Mouse (Mus musculus) liver, adult 2 months (tissue): ENCODE results near the gene Hmgcll1.

Experiments
- CTCF ChIP-seq: fragments of 200-500 bp; IDR thresholded peaks from 2 replicates; pipeline ENCODE4 v1.5.1; 2011; ENCODE audit warnings: low read depth, low read length, control low read depth
- POLR2A ChIP-seq: fragments of 200-500 bp; IDR thresholded peaks from 2 replicates; pipeline ENCODE4 v1.6.1; 2011; ENCODE audit warnings: low read length, control low read depth; ENCODE audit not compliant: insufficient read depth; ENCODE audit errors: extremely low read depth

- TF ChIP-seq CTCF, result no peak
- no peak for TF ChIP-seq POLR2A
These were observed 147.8 kb downstream of the Hmgcll1 start for GRCm38 (mm10) chr9:76162446-76162845.
